Mouse (Mus musculus): Measurements from ENCODE around the gene Ano6. TPM values are rescaled to one million over a fixed set of nuclear protein-coding genes. Genes with fewer than 3 reads are reported as not detected.

Gene Ano6
- polyA plus RNA-seq, 1 experiment: 24.4 TPM

DNA sequence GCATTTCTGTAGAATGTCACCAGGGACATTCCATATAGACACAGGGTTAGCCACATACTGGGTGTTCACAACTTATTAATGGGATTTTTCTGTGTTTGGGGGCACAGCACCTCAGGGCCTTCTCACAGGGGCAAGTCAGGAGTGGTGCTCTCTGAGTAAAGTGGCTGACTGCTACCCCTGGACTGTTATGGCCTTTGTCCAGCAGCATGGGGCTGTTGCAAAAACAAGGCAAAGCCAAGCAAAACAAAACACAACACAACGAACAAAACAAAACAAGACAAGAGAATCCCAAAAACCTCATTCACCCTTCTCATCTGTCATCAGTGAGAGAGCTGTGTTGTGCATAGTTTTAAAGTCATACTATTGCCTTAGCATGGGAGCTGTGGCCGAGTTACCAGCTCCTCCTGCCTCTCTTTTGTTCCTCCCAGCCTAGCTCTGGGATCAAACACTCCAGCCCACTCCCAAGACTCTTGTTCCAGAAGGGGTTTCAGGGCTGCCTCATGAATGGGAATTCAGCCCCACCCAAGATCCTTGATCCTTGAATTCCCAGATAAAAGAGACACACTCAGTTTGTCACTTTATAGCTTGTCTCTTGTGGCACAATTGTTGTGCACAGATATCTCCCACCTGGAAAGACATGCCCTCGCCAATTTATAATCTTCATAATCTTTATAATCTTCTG is 119.6 kb downstream of the Ano6 start:
- Histone ChIP-seq H3K4me3 (replicated peaks; ENCODE audit: control insufficient read depth, low read depth, low read length) (no peak overlapping the region), H3K4me1 (ENCODE audit: control insufficient read depth, insufficient read depth, low read length) (peaks cover 15% of the 10 kb centered on the region), H3K27ac (ENCODE audit: control insufficient read depth, insufficient read depth, low read depth, low read length, poor library complexity) (no peak overlapping the region)
- TF ChIP-seq CTCF (IDR thresholded peaks at IDR 0.05; ENCODE audit: control insufficient read depth, insufficient read depth, low read length): no peak
- no peak for TF ChIP-seq POLR2A (IDR thresholded peaks at IDR 0.05; ENCODE audit: borderline replicate concordance, control insufficient read depth, low read depth, low read length)
- WGBS: 79% methylated on average over 3 of the region's 3 CpGs

DNA sequence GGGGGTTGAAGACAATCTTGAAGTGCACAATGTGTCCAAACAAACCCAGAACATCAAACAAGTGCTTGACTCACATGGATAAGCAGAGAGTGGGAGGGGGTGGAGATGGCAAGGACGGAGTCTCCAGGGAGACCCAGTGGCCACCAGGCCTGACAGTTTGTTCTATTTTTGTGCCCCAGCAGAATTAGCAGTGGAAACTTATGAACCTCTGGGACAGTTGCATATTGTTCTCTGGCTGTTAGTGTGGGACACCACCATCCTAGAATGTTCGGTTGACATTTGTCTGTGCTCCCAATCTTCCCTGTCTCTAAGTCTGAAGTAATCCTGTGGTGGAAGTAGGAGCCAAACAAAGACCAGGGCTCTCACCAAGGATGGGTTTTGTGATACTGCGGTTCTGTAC is 124.3 kb downstream of the Ano6 start:
- no peak overlapping the region for H3K27ac ChIP-seq (ENCODE audit: control insufficient read depth, insufficient read depth, low read depth, low read length, poor library complexity)

DNA sequence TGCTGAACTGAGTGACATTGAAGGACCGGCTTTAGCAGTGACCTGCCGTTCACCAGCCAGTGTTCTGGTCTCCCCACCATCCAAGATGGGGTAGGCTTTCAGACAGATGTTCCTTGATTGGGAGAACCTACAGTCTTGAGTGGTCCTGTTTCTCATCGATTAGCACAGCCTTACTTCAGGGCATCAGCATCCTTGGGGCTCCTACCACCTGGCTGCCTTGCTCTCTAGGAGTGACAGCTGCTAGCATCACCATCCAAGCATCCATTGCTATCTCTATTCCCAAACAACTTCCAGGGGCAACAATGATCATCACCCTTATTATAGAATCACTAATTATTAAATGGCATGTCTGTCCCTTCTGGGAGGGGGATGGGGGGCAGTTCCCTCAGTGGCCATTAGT is 124.8 kb downstream of the Ano6 start:
- TF ChIP-seq POLR2A (IDR thresholded peaks at IDR 0.05; ENCODE audit: borderline replicate concordance, control insufficient read depth, low read depth, low read length) (no peak), CTCF (IDR thresholded peaks at IDR 0.05; ENCODE audit: control insufficient read depth, insufficient read depth, low read length) (no peak)
- peaks cover 2% of the 10 kb centered on the region for H3K4me1 ChIP-seq (ENCODE audit: control insufficient read depth, insufficient read depth, low read length)
- no peak overlapping the region for H3K4me3 ChIP-seq (replicated peaks; ENCODE audit: control insufficient read depth, low read depth, low read length)
- H3K27ac ChIP-seq (ENCODE audit: control insufficient read depth, insufficient read depth, low read depth, low read length, poor library complexity): 0 out of 2 replicates have a peak overlapping the region, but pooled peaks have one; percentile 6
- WGBS: 89% methylated on average over 3 of the region's 3 CpGs

More for the DNA sequence above, 124.3 kb downstream of the Ano6 start:
- Histone ChIP-seq H3K4me1 (ENCODE audit: control insufficient read depth, insufficient read depth, low read length) (peaks cover 2% of the 10 kb centered on the region), H3K4me3 (replicated peaks; ENCODE audit: control insufficient read depth, low read depth, low read length) (no peak overlapping the region)
- no peak for TF ChIP-seq CTCF (IDR thresholded peaks at IDR 0.05; ENCODE audit: control insufficient read depth, insufficient read depth, low read length)
- TF ChIP-seq POLR2A (IDR thresholded peaks at IDR 0.05; ENCODE audit: borderline replicate concordance, control insufficient read depth, low read depth, low read length): no peak
- WGBS: 77% methylated on average over 3 of the region's 3 CpGs

DNA sequence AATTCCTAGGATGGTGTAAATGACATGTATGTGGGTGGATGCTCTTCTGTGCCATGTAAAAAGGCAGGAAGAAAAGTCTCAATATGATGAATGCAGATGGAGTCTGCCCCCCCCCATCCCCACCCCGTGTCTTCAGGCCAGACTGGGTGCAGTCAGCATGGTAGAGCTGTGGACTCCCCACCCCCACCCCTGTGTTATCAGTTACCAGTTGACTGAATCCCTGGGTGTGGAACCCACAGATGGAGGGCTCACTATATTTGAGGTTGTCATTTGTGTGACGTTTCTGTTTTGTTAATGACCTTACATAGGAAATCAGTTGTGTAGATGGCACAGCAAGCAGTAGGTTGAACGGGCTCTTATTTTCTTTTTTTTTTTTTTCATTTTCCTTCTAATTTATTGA is 126.7 kb downstream of the Ano6 start:
- Histone ChIP-seq H3K4me3 (replicated peaks; ENCODE audit: control insufficient read depth, low read depth, low read length) (no peak overlapping the region), H3K27ac (ENCODE audit: control insufficient read depth, insufficient read depth, low read depth, low read length, poor library complexity) (no peak overlapping the region), H3K4me1 (ENCODE audit: control insufficient read depth, insufficient read depth, low read length) (peaks cover 3% of the 10 kb centered on the region)
- no peak for TF ChIP-seq CTCF (IDR thresholded peaks at IDR 0.05; ENCODE audit: control insufficient read depth, insufficient read depth, low read length)
- no peak for TF ChIP-seq POLR2A (IDR thresholded peaks at IDR 0.05; ENCODE audit: borderline replicate concordance, control insufficient read depth, low read depth, low read length)
- 45% methylated on average over 3 of the region's 3 CpGs for WGBS

DNA sequence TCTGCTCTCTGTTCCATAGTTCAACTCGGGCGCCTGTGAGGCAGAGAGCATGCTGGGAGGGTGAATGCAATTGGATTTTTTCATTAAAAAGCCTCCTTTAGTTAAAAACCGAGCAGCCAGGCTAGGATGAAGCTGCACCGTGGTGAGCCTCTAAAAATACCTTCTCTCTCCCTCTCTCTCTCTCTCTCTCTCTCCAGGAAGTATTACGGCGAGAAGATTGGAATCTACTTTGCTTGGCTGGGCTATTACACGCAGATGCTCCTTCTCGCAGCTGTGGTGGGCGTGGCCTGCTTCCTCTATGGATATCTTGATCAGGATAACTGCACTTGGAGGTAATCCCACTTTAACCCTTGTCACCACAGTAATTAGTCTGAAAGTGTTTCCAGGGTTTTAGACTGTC is 129.4 kb downstream of the Ano6 start:
- TF ChIP-seq CTCF (IDR thresholded peaks at IDR 0.05; ENCODE audit: control insufficient read depth, insufficient read depth, low read length): no peak
- TF ChIP-seq POLR2A (IDR thresholded peaks at IDR 0.05; ENCODE audit: borderline replicate concordance, control insufficient read depth, low read depth, low read length): no peak
- Histone ChIP-seq H3K4me3 (replicated peaks; ENCODE audit: control insufficient read depth, low read depth, low read length) (no peak overlapping the region), H3K27ac (ENCODE audit: control insufficient read depth, insufficient read depth, low read depth, low read length, poor library complexity) (no peak overlapping the region), H3K4me1 (ENCODE audit: control insufficient read depth, insufficient read depth, low read length) (peaks cover 2% of the 10 kb centered on the region)
- WGBS: 52% methylated on average over 9 of the region's 9 CpGs

DNA sequence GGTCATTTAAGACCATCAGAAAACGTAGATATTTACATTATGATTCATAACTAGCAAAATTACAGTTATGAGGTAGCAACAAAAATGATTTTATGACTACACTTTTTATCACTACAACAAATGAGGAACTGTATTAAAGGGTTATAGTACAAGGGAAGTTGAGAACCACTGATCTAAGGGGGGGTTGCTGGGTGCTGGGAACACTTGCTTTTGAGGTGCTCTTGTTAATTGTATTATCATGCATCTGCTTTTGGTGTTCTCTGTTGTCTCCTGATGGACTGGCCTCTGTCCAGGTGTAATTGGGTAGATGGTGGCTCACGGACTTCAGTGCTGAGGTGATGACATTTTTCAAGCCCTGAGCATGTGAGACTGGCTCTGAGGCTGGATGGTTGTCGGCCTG is 130.4 kb downstream of the Ano6 start:
- TF ChIP-seq CTCF (IDR thresholded peaks at IDR 0.05; ENCODE audit: control insufficient read depth, insufficient read depth, low read length): no peak
- no peak for TF ChIP-seq POLR2A (IDR thresholded peaks at IDR 0.05; ENCODE audit: borderline replicate concordance, control insufficient read depth, low read depth, low read length)

DNA sequence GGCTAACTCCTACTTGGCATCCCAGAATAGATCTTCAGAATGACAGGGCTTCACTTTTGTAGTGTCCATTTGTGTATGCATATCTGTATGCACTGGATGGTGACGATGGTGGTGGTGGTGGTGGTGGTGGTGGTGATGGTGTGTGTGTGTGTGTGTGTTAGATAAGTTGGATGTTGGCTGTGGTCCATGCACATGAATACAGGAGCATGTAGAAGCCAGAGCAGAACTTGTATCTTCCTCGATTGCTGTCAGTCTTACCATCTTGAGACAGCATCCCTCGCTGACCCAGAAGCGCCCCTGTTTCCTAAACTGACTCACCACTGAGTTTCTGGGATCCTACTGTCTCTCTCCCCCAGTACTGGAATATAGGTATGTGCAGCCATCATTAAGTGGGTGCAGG is 131.0 kb downstream of the Ano6 start:
- TF ChIP-seq POLR2A (IDR thresholded peaks at IDR 0.05; ENCODE audit: borderline replicate concordance, control insufficient read depth, low read depth, low read length) (no peak), CTCF (IDR thresholded peaks at IDR 0.05; ENCODE audit: control insufficient read depth, insufficient read depth, low read length) (no peak)
- peaks cover 6% of the 10 kb centered on the region for H3K4me1 ChIP-seq (ENCODE audit: control insufficient read depth, insufficient read depth, low read length)
- no peak overlapping the region for H3K4me3 ChIP-seq (replicated peaks; ENCODE audit: control insufficient read depth, low read depth, low read length)
- WGBS: 73% methylated on average over 4 of the region's 4 CpGs
- no peak overlapping the region for H3K27ac ChIP-seq (ENCODE audit: control insufficient read depth, insufficient read depth, low read depth, low read length, poor library complexity)

More for the DNA sequence above, 130.4 kb downstream of the Ano6 start:
- Histone ChIP-seq H3K27ac (ENCODE audit: control insufficient read depth, insufficient read depth, low read depth, low read length, poor library complexity) (no peak overlapping the region), H3K4me1 (ENCODE audit: control insufficient read depth, insufficient read depth, low read length) (peaks cover 6% of the 10 kb centered on the region), H3K4me3 (replicated peaks; ENCODE audit: control insufficient read depth, low read depth, low read length) (no peak overlapping the region)
- 72% methylated on average over 3 of the region's 3 CpGs for WGBS

DNA sequence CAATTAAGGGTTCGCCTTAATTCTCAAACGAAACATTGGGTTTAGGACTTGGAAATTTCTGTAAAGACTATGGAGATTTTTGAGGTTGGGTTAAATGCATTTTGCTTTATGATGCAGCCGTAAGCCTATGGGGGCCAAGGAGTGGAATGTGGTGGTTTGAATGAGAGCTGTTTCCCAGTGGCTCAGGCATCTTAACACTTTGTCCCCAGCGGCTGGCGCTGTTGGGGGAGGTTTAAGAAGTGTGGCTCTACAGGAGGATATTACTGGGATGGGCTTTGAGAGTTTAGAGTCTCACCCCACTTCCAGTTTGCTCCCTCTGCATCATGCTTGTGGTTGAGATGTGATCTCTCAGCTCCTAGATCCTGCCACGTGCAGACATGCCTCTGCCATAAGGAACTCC is 131.9 kb downstream of the Ano6 start:
- 90% methylated on average over 6 of the region's 6 CpGs for WGBS
- Histone ChIP-seq H3K4me3 (replicated peaks; ENCODE audit: control insufficient read depth, low read depth, low read length) (no peak overlapping the region), H3K27ac (ENCODE audit: control insufficient read depth, insufficient read depth, low read depth, low read length, poor library complexity) (no peak overlapping the region), H3K4me1 (ENCODE audit: control insufficient read depth, insufficient read depth, low read length) (peaks cover 6% of the 10 kb centered on the region)
- no peak for TF ChIP-seq CTCF (IDR thresholded peaks at IDR 0.05; ENCODE audit: control insufficient read depth, insufficient read depth, low read length)
- TF ChIP-seq POLR2A (IDR thresholded peaks at IDR 0.05; ENCODE audit: borderline replicate concordance, control insufficient read depth, low read depth, low read length): no peak

Data from bone marrow, adult 2 months (tissue).